Mouse (Mus musculus) lung, adult 2 months (tissue): ENCODE data around the gene Vps13c.

Experiments used
- CTCF ChIP-seq: fragments of 200-500 bp; IDR thresholded peaks from 2 replicates; pipeline ENCODE4 v1.5.1; 2011; ENCODE audit warnings: mild to moderate bottlenecking, low read length, control low read depth; ENCODE audit not compliant: insufficient read depth
- POLR2A ChIP-seq: fragments of 200-500 bp; IDR thresholded peaks from 2 replicates; pipeline ENCODE4 v1.6.1; 2011; ENCODE audit warnings: low read depth, mild to moderate bottlenecking, control low read depth, low read length, borderline replicate concordance; ENCODE audit errors: extremely low read depth

DNA sequence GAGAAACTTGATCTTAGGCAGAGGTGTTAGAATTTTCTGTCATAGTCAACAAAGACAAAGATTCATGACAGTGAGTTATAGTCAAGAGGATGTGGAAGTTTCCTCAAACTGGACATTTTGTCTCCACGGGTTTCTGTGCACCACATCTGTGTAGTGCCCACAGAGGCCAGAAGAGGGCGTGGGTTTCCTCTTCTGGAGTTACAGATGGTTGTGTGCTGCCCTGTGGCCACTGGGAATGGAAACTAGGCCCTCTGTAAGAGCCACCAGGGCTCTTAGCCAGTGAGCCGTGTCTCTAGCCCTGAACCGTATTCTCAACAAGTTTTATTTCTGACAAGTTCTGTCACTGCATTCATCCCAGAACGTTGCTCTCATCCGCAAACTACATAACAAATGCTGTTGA, 29.7 kb upstream of the Vps13c start:
- TF ChIP-seq CTCF, result no peak
- no peak for TF ChIP-seq POLR2A
